Mouse (Mus musculus) cerebellum, adult 2 months (tissue): ENCODE measurements at regions not wholly inside any gene's neighbourhood (a gene's known extent, or its start where the extent isn't known, plus 50 kb on each side); places are given as distances from the start of the nearest gene placed in this dataset.
A peak's percentile ranks its signal among the peaks of the same experiment; 100 is the strongest.

Experiments
- DNase-seq, 2 experiments: peaks; one replicate each; pipeline ENCODE4 v3.0.0; 2021
- H3K27ac ChIP-seq: fragments of 200-500 bp; 2 replicates; pipeline ENCODE4 v1.5.1; 2012; ENCODE audit warnings: low read length, control low read depth, inconsistent platforms; ENCODE audit not compliant: insufficient read depth
- H3K27me3 ChIP-seq: fragments of 200-500 bp; 2 replicates; pipeline ENCODE4 v1.6.1; 2012; ENCODE audit warnings: inconsistent platforms, mild to moderate bottlenecking, low read length, moderate library complexity; ENCODE audit not compliant: control insufficient read depth, insufficient read depth
- H3K4me1 ChIP-seq: fragments of 200-500 bp; 2 replicates; pipeline ENCODE4 v1.6.1; 2011; ENCODE audit warnings: low read length; ENCODE audit not compliant: control insufficient read depth, insufficient read depth
- H3K4me3 ChIP-seq: fragments of 200-500 bp; replicated peaks from 2 replicates; pipeline ENCODE3; 2011; ENCODE audit warnings: mild to moderate bottlenecking, low read depth, low read length, control low read depth; ENCODE audit not compliant: insufficient read depth
- CTCF ChIP-seq: fragments of 200-500 bp; IDR thresholded peaks from 2 replicates; pipeline ENCODE4 v1.5.1; 2011; ENCODE audit warnings: low read depth, mild to moderate bottlenecking, control low read depth, low read length, moderate library complexity, borderline replicate concordance; ENCODE audit not compliant: insufficient read depth
- POLR2A ChIP-seq: fragments of 200-500 bp; IDR thresholded peaks from 2 replicates; pipeline ENCODE4 v1.6.1; 2011; ENCODE audit warnings: low read length, control low read depth, borderline replicate concordance; ENCODE audit not compliant: insufficient read depth
- WGBS: fragments of 180-500 bp; shearing (Covaris S2); methylation state at CpG from one replicate; pipeline ENCODE4 v1.1.7; 2018; 5-methylcytosine and 5-hydroxymethylcytosine counted together

DNA sequence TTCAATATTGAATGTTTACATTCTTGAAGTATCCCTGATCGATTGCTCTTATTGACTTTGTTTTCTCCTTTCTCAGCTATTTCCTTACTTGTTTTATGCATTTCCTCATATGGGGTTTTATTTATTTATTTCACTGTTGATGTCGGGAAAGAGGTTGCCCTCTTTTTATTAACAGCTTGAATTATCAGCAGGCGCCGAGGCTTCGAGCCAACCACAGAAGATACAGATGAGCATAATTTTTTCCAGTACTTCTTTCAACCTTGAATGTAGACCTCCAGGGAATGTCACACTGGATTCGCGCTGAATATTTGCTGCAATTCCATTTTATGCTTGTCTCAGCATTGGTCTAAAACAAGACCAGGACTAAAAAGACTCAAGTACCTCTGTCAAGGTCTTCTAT is 183.4 kb upstream of the Cntn6 start:
- no peak overlapping the region for H3K4me3 ChIP-seq
- TF ChIP-seq CTCF (no peak), POLR2A (no peak)
- WGBS: 15% methylated on average over 7 of the region's 7 CpGs
- peaks cover 7% of the 10 kb centered on the region; the same call in 1 of the 2 replicates for H3K4me1 ChIP-seq
- no peaks in the 10 kb centered on the region for H3K27me3 ChIP-seq
- DNase-seq: peak; percentile 84 to 88
- no peak overlapping the region; the same call in 1 of the 2 replicates for H3K27ac ChIP-seq

DNA sequence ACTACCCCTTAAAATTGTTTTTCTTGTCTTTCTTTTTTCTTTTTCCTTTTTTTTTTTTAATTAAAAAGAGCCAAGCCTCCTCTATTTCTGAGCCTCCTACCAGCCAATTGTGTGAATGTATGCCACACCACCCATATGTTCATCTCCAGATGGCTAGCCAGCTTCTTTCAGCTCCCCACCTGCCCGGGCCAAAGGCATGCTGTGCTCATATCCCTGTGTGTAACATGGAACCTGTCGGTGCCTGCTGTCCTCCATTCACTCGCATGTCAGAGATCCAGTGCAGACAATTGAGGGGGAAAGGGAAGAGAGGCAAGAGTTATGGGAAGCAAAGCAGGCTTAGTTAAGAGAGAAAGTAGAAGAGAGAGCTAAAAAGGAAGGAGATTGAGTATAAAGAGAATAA is 179.6 kb upstream of the Cntn6 start:
- H3K4me3 ChIP-seq: no peak overlapping the region
- H3K4me1 ChIP-seq: peaks cover 12% of the 10 kb centered on the region
- 4% methylated on average over 3 of the region's 3 CpGs for WGBS
- DNase-seq: peak; percentile 96 to 99
- no peak overlapping the region for H3K27ac ChIP-seq
- no peak for TF ChIP-seq CTCF
- no peak; the same call in 1 of the 2 replicates for TF ChIP-seq POLR2A
- no peaks in the 10 kb centered on the region for H3K27me3 ChIP-seq

DNA sequence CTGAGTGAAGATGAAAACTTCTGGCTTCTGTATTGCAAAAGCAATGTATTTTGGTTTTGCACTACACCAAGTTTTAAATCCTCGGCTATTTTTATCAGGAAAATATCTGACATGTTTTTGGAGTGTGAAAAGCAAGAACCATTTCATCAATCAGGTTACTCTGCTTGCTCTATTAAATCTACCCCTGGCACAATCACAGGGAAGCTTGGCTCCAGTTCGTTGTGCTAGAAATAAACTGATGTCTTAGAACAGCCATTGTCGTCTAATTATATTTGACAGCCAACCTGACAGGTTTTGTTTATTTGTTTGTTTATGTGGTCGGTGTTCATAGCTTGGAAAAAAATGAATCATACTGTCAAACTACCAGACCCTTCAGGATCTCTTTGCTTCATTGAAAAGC is 174.1 kb upstream of the Cntn6 start:
- peak; percentile 58 to 88 for DNase-seq
- no peak for TF ChIP-seq POLR2A
- TF ChIP-seq CTCF: no peak
- Histone ChIP-seq H3K4me3 (no peak overlapping the region), H3K27ac (no peak overlapping the region; the same call in 1 of the 2 replicates), H3K4me1 (peaks cover 11% of the 10 kb centered on the region), H3K27me3 (no peaks in the 10 kb centered on the region)
- WGBS: 4% methylated on average over 4 of the region's 4 CpGs

DNA sequence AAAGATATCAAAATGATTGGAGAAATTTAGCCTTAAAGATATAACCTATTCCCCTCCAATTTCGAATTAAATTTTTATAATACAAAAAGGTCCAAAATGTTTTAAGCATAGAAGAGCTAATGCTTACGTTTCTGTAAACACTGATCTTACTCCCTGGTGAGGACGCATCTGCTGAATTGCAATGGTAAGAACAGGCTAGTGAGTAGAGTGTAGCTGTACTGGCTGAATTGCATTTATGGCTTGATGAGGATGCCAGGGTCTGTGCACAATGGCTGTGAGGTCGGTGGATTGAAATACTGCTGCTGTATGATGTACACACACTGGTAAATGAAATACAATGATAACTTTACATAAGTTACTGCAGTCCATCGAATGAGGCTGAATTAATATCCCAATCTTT is 170.4 kb upstream of the Cntn6 start:
- 53% methylated on average over 5 of the region's 5 CpGs for WGBS
- no peak overlapping the region for H3K27ac ChIP-seq
- peak in 1 of 2 experiments; percentile 54 for DNase-seq
- no peaks in the 10 kb centered on the region for H3K27me3 ChIP-seq
- no peak overlapping the region for H3K4me3 ChIP-seq
- TF ChIP-seq POLR2A: no peak
- TF ChIP-seq CTCF: no peak
- peaks cover 11% of the 10 kb centered on the region for H3K4me1 ChIP-seq

DNA sequence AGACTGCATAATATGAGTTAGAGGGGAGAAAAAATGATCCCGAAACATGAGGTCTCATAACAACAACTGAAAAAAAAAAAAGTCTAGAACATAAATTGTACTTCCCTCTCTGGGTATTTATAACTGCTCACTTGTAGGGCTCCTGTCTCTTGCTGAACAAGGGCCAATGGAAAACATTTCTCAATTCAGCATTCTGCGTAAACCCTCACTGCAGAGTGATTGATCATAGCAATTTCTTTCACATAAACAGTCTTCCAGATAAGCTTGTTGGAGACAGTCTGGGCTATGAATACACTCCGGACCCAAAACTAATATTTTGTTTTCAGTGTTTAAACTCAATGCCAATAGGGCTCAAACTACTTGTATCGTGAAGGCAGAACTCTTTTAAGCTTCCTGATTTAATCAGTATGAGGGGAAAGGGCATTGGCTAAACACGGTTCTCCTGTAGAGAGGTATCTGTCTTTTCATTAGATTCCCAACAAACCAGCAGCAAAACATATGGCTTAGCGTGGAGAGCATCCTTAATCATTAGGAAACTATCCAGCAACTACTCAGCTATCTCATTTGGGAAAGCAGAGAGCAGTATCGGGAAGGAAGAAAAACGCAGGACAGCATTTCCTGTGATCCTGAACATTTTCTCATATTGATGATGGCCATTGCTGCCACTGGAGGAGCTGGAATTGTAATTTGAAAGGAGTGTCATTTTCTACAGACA is 153.3 kb upstream of the Cntn6 start:
- Histone ChIP-seq H3K4me3 (no peak overlapping the region), H3K4me1 (peaks cover 7% of the 10 kb centered on the region; the same call in 1 of the 2 replicates), H3K27me3 (no peaks in the 10 kb centered on the region), H3K27ac (no peak overlapping the region)
- 48% methylated on average over 8 of the region's 8 CpGs for WGBS
- peak; percentile 16 to 29 for DNase-seq
- TF ChIP-seq POLR2A (no peak), CTCF (no peak)

DNA sequence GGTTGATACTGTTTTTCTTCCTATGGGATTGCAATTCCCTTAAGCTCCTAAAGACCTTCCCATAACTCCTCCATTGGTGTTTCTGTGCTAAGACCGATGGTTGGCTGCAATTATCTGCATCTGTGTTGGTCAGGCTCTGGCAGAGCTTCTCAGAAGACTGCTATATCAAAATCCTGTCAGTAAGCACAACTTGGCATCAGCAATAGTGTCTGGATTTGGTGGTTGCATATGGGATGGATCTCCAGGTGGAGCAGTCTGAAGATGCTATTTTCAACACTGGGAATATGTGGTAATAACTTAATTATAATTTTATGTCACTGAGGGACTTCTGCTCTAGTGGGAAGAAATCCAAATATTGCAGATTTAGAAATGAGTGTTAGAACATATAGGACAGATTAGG is 148.6 kb upstream of the Cntn6 start:
- TF ChIP-seq POLR2A (no peak), CTCF (no peak)
- H3K27me3 ChIP-seq: no peaks in the 10 kb centered on the region
- WGBS: 10% methylated on average over 1 of the region's 1 CpGs
- H3K4me1 ChIP-seq: peaks cover 7% of the 10 kb centered on the region; the same call in 1 of the 2 replicates
- H3K27ac ChIP-seq: no peak overlapping the region
- peak in 1 of 2 experiments; percentile 61 for DNase-seq
- H3K4me3 ChIP-seq: no peak overlapping the region
